Mouse (Mus musculus): ENCODE measurements around the gene Gm28036. TPM values are rescaled to one million over a fixed set of nuclear protein-coding genes. Genes with fewer than 3 reads are reported as not detected.

Gm28036 gene
- polyA plus RNA-seq (2017; shearing (Covaris generic)): 28.7 TPM

GRCm38 (mm10) chr2:156126992-156127391 lies at the start of gene Gm28036:
Gene Gm28036 (minus strand): TSS chr2:156127092.

GRCm38 (mm10) chr2:156143953-156144724 lies 17.2 kb upstream of the Gm28036 start, which contains the start of the genes Romo1 and Nfs1:
Gene Romo1 (plus strand): TSS chr2:156144039.
Gene Nfs1 (minus strand): TSS chr2:156144186.

DNA sequence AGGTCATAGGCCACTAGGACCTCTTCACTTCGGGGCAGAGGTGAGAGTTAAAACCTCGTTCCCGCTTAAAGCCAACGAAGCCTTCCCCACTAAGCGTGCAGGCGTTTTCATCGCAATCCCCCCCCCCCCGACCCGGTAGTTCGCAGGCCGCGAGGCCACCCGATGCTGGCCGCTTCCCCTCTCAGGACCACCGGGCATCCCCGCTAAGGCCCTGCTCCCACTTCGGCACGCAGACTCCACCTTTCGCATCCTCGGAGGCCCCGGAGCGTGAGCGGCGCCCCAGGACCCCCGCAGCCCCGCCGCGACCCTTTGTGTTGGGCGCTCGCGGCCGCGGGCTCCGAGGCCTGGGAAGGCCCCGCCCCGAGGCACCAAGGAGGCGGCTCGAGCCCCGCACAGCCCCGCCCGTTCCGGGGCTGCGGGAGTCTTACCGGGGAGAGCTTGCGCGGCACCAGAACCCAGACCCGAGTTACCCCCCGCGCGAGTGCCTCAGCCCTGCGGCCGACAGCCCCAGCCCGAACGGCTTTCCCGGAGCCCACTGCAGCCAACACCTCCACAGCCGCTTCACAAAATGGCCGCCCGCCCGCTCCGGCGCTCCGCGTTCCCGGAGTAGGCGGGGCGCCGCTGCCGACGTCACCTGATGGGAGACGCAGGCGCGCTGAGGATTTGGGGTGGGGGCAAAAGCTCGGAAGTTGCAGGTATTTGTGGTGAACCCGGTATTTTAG lies 15.4 kb downstream of the Gm28036 start, which contains the start of the genes Cpne1 and Rbm12:
Cpne1 (minus strand) TSS at position 608 of the 722 bp plus-strand sequence.
Rbm12 (minus strand) TSS at position 621 of the 722 bp plus-strand sequence.

DNA sequence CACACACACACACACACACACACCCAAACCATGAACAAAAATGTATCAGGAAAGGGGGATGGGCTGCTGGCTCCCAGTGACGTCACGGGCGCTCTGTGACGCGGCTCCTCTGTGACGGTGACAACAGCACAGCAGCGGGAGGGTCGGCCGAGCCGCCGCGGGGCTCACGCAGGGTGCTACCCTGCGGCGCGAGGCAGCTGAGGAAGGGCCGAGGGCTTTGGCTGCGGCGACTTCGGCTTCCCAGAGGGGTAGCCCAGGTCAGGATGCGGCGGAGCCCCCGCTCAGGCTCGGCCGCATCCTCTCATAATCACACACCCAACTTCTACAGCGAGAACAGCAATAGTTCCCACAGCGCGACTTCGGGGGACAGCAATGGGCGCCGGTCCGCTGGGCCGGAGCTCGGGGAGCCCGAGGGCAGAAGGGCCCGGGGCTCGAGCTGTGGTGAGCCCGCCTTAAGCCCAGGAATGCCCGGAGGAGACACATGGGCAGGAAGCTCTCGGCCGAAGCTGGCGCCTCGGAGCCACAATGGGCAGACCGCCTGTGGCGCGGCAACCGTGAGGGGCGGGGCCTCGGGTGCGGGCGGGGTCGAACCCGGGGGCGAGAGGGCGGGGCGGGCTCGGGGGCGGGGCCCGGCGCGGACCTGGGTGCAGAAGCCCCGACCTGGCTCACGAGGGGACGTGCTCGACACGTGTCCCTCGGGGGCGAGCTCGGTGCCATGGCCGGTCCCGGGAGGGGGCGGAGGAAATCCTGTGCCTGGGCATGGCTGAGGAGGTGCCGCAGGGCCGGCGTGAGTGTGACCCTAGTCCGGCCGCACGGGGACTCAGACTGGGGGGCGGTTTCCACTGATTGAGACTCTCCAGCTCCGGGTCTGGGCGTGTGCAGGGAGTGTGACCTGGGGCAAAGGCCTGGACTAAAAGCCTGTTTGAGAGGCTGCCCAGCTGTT lies 61.5 kb downstream of the Gm28036 start, which contains the start of gene Spag4:
Spag4 (plus strand) TSS at position 77 of the 943 bp plus-strand sequence.

GRCm38 (mm10) chr2:156052816-156053215 lies 74.1 kb downstream of the Gm28036 start, which contains the start of gene Fer1l4:
Gene Fer1l4 (minus strand): TSS chr2:156052947.

Other genes starting within 250 kb of the Gm28036 start
- gene Uqcc1, start 196.8 kb downstream of the Gm28036 start, polyA plus RNA-seq (2017; shearing (Covaris generic)): 54.2 TPM
- not detected for gene Gm15557, start 186.4 kb downstream of the Gm28036 start, polyA plus RNA-seq (2017; shearing (Covaris generic))
- gene Gdf5, start 181.7 kb downstream of the Gm28036 start, polyA plus RNA-seq (2017; shearing (Covaris generic)): not detected
- gene Cep250, start 170.6 kb downstream of the Gm28036 start, polyA plus RNA-seq (2017; shearing (Covaris generic)): 62.7 TPM
- gene 6430550D23Rik, start 119.1 kb downstream of the Gm28036 start, polyA plus RNA-seq (2017; shearing (Covaris generic)): 1.7 TPM
- gene Ergic3, start 119.0 kb downstream of the Gm28036 start, polyA plus RNA-seq (2017; shearing (Covaris generic)): 185 TPM
- gene Fer1l4, start 74.1 kb downstream of the Gm28036 start, polyA plus RNA-seq (2017; shearing (Covaris generic)): not detected
- gene Spag4, start 61.9 kb downstream of the Gm28036 start, polyA plus RNA-seq (2017; shearing (Covaris generic)): 0.52 TPM
- 100 TPM for gene Cpne1, start 15.1 kb downstream of the Gm28036 start, polyA plus RNA-seq (2017; shearing (Covaris generic))
- 54.0 TPM for gene Rbm12, start 15.1 kb downstream of the Gm28036 start, polyA plus RNA-seq (2017; shearing (Covaris generic))
- 182 TPM for gene Romo1, start 16.9 kb upstream of the Gm28036 start, polyA plus RNA-seq (2017; shearing (Covaris generic))
- gene Nfs1, start 17.1 kb upstream of the Gm28036 start, polyA plus RNA-seq (2017; shearing (Covaris generic)): 60.8 TPM
- gene Rbm39, start 53.1 kb upstream of the Gm28036 start, polyA plus RNA-seq (2017; shearing (Covaris generic)): 1,090 TPM
- 84.2 TPM for gene Phf20, start 69.4 kb upstream of the Gm28036 start, polyA plus RNA-seq (2017; shearing (Covaris generic))
- gene Cnbd2, start 185.2 kb upstream of the Gm28036 start, polyA plus RNA-seq (2017; shearing (Covaris generic)): 5.9 TPM
- 12.5 TPM for gene Scand1, start 185.6 kb upstream of the Gm28036 start, polyA plus RNA-seq (2017; shearing (Covaris generic))

Data from inflammation-experienced regulatory T-cells, adult 16 weeks (primary cell).